Mouse (Mus musculus): ENCODE measurements around the gene Kng2. TPM values are rescaled to one million over a fixed set of nuclear protein-coding genes. Genes with fewer than 3 reads are reported as not detected.
"Not testable (repeated sequence)": the region's sequence is repeated elsewhere in the genome, so short reads cannot be mapped to it uniquely, and the experiment has no call there.

Gene Kng2
- total RNA-seq, 1 experiment from 2014 or later = not detected

DNA sequence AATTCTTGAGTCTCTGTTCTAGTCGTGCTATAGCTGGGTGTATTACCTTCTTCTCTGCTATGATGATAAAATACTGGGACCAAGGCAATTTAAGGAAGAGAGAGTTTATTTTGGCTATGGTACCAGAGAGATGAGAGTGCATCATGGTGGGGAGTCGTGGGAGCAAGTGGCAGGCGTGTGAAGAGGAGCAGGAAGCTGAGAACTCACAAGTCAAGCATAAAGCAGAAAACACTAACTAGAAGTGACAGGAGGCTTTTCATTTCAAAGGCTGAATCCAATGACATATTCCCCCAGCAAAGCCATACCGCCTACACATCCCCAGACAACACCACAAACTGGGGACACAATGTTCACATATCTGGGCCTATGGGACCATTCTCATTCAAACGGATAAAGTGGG, 67.0 kb downstream of the Kng2 start:
- no peak for ATAC-seq (replicated peaks; ENCODE audit: low read depth, poor library complexity, severe bottlenecking)

DNA sequence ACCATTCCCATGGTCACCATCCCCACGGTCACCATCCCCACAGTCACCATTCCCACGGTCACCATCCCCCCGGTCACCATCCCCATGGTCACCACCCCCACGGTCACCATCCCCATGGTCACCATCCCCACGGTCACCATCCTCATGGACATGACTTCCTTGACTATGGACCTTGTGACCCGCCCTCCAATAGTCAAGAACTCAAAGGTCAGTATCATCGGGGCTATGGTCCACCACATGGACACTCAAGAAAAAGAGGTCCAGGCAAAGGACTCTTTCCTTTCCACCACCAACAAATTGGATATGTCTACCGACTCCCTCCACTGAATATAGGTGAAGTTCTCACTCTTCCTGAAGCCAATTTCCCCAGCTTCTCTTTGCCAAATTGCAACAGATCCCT, 68.2 kb downstream of the Kng2 start:
- ATAC-seq (replicated peaks; ENCODE audit: low read depth, poor library complexity, severe bottlenecking) = no peak

DNA sequence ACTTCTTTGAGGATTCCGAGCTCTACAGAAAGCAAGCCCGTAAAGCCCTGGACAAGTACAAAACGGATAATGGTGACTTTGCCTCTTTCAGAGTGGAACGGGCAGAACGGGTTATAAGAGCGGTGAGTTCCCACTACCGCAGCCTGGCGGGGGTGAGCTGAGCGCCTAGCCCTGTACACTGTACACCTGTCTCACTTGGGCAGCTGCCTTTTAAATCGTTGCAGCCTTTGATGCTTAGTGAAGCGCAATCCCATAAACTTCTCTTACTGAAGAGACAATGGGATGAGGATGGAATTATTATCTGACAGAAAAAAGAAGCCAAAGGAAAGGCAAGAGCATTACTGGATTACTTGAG, 73.2 kb downstream of the Kng2 start:
- ATAC-seq (replicated peaks; ENCODE audit: low read depth, poor library complexity, severe bottlenecking) = no peak

DNA sequence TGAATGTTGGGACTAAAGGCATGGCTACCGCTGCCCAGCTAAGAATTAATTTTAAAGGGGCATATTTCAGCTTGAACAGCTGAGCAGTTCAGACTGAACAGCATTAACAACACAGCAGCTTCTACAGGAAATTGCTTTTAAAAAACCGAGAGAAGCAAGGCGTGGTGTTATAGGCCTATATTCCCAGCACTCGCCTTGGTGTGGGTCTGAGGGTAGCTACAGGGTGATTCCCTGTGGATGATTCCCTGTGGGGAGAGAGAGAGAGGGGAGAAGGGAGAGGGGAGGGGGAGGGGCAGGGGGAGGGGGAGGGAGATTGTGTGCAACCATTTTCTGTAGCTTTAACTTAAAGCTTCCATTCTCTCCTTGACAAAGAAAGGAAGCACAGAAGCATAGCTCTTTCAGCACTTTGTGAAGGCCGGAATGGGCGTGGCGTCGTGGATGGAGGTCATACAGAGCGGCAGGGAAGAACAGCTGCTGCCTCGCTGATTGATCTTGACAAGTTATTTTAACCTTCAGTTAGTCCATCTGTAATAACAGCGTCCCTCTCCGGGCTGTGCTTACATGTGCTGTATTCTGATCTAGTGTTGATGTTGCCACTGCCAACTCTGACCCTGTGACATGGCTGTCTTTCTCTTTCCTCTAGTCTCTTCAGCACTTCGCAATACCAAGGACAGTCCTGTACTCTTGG, 73.7 kb downstream of the Kng2 start:
- ATAC-seq (replicated peaks; ENCODE audit: low read depth, poor library complexity, severe bottlenecking) = no peak

DNA sequence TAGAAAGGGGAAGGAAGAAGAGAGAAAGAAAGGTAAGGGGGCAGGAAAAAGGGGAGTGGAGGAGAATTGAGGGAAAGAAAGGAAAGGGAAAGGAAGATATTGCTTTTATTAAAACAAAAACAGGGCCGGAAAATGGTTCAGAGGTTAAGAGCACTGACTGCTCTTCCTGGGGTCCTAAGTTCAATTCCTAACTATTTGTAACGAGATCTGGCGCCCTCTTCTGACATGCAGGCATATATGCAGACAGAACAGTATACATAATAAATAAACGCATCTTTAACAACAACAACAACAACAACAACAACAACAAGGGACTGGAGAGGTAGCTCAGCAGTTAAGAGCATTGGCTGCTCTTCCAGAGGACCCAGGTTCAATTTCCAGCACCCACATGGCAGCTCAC, 76.2 kb downstream of the Kng2 start:
- no peak for ATAC-seq (replicated peaks; ENCODE audit: low read depth, poor library complexity, severe bottlenecking)

DNA sequence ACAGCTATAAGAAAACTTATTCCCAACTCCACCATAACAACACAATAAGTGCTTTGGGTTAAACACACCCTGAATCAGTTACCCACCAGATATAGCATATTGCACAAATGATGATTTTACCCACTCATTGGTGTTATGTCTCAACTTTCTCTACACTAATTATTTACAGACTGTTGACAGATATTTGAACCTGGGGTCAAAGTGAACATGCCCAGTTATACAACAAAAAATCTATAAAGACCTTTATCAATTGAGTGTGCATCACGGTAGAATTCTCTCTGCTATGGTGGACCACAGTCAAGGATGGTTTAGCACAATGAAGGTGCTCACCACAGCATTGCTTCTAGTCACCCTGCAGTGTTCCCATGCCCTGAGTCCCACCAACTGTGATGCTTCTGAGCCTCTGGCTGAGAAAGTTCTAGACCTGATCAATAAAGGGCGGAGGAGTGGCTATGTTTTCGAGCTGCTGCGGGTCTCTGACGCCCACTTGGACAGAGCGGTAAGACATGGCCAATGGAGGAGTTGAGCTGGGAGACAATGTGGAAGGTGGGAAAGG, 78.4 kb downstream of the Kng2 start, which contains the start of gene Hrg:
TSS of gene Hrg (plus strand) at position 233 of the 556 bp plus-strand sequence.
- no peak for ATAC-seq (replicated peaks; ENCODE audit: low read depth, poor library complexity, severe bottlenecking)

DNA sequence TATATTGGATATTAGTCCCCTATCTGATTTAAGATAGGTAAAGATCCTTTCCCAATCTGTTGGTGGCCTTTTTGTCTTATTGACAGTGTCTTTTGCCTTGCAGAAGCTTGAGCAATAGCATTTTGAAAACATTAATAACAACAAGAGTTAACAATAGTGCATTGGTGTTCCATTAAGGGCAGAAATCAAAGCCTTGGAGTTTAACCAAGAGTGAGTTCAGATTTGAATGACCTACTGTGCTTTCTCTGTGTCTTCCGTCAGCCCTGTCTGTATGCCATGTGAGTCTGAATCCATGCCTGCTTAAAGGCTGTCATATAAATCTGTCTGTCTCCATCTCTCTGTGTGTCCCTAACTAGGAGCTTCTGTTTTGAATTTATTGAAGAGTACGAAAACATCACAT, 81.9 kb downstream of the Kng2 start:
- ATAC-seq (replicated peaks; ENCODE audit: low read depth, poor library complexity, severe bottlenecking) = no peak

DNA sequence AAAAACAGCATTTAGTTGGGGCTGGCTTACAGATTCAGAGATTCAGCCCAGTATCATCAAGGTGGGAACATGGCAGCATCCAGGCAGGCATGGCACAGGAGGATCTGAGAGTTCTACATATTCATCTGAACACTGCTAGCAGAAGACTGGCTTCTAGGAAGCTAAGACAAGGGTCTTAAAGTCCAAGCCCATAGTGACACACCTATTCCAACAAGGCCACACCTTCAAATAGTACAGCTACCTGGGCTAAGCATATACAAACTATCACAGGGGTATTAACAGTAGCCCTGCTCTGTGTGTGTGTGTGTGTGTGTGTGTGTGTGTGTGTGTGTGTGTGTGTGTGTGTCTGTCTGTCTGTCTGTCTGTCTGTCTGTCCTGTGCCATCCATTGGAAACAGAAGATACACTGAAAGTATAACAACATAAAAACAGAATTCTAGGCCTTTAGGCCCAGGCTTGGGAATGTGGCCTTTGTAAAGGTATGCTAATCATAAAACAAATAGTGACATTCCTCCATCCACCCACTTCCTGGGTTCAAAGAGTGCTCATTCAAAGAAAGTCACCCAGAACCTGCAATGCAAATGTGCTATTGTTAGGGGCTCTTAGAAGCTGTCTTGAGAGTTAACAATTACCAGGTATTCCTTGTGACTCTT, 87.3 kb downstream of the Kng2 start:
- not testable (repeated sequence) for ATAC-seq (replicated peaks; ENCODE audit: low read depth, poor library complexity, severe bottlenecking)

DNA sequence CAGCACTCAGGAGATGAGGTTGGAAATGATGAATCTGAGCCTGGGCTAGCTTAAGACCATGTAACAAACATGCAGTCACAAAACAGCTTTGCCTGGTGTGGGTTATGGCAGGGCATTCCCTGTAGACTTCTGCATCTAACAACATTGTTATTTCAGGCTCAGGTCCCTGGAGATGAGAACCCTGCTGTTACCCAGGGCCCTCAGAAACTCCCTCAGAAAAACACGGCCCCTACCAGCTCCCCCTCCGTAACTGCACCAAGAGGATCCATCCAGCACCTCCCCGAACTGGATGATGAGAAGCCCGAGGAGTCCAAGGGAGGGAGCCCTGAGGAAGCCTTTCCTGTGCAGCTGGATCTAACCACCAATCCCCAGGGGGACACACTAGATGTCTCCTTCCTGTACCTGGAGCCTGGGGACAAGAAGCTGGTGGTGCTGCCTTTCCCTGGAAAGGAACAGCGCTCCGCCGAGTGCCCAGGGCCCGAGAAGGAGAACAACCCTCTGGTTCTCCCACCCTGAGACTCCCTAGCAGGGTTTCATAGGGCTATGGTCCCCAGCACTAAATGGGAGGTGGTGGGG, 90.1 kb downstream of the Kng2 start:
- no peak for ATAC-seq (replicated peaks; ENCODE audit: low read depth, poor library complexity, severe bottlenecking)

DNA sequence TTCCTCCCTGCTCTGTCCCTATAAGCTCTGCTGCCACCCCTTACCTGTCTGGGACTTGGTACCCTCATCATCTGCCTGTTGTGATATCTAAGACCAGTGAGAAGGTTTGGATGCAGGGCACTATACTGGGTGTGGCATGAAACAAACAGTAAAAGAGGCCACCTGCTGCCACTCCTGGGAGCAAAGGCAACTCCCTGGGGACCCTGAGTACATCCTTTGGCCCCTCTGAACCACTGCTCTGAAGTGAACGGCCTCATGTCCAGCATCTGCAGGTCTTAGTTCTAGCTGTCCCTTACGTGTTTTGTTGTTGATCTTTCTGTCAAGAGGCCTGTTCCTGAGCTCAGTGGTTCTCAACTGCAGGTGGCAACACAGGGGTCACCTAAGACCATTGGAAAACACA, 90.7 kb downstream of the Kng2 start:
- no peak for ATAC-seq (replicated peaks; ENCODE audit: low read depth, poor library complexity, severe bottlenecking)

DNA sequence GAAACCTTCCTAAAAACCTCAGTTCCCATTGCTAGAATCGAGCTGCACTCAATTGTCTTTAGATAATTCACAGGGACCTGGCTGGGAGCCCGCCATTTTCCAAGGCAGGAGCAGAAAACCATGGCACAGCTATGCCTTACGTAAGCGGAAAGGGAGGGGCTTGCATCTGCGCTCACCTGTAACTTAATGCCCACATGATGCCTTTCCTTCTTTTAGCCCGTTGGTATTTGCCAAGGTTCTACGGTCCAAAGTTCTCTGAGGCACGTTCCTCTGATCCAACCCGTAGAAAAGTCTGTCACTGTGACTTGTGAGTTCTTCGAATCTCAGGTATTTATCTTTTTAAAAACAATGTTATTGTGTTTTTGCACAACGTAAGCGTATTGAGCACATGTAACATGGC, 91.7 kb downstream of the Kng2 start:
- no peak for ATAC-seq (replicated peaks; ENCODE audit: low read depth, poor library complexity, severe bottlenecking)

Other genes starting within 250 kb of the Kng2 start
- not detected in 2 replicates for gene Crygs, start 217.9 kb downstream of the Kng2 start, total RNA-seq (2017)
- 31.8 and 39.5 TPM in 2 replicates for gene Tbccd1, start 171.8 kb downstream of the Kng2 start, total RNA-seq (2017)
- 95.9 and 103 TPM in 2 replicates for gene Dnajb11, start 171.6 kb downstream of the Kng2 start, total RNA-seq (2017)
- gene Ahsg, start 138.2 kb downstream of the Kng2 start, total RNA-seq (2017) = not detected in 2 replicates
- not detected in 2 replicates for gene Fetub, start 111.1 kb downstream of the Kng2 start, total RNA-seq (2017)
- gene Hrg, start 78.4 kb downstream of the Kng2 start, total RNA-seq (2017) = not detected in 2 replicates
- not detected in 2 replicates for gene Kng1, start 28.4 kb upstream of the Kng2 start, total RNA-seq (2017)
- gene Eif4a2, start 78.0 kb upstream of the Kng2 start, total RNA-seq (2017) = 830 and 874 TPM in 2 replicates
- gene Rfc4, start 98.3 kb upstream of the Kng2 start, total RNA-seq (2017) = 67.1 and 71.7 TPM in 2 replicates
- not detected in 2 replicates for gene Adipoq, start 117.1 kb upstream of the Kng2 start, total RNA-seq (2017)
- gene St6gal1, start 195.3 kb upstream of the Kng2 start, total RNA-seq (2017) = 0.34 and 0.41 TPM in 2 replicates

Data from common myeloid progenitor, adult 5-6 weeks (primary cell).